Comparison of ENCODE assay signal across 8 mouse cellular contexts in the genomic region with DNA sequence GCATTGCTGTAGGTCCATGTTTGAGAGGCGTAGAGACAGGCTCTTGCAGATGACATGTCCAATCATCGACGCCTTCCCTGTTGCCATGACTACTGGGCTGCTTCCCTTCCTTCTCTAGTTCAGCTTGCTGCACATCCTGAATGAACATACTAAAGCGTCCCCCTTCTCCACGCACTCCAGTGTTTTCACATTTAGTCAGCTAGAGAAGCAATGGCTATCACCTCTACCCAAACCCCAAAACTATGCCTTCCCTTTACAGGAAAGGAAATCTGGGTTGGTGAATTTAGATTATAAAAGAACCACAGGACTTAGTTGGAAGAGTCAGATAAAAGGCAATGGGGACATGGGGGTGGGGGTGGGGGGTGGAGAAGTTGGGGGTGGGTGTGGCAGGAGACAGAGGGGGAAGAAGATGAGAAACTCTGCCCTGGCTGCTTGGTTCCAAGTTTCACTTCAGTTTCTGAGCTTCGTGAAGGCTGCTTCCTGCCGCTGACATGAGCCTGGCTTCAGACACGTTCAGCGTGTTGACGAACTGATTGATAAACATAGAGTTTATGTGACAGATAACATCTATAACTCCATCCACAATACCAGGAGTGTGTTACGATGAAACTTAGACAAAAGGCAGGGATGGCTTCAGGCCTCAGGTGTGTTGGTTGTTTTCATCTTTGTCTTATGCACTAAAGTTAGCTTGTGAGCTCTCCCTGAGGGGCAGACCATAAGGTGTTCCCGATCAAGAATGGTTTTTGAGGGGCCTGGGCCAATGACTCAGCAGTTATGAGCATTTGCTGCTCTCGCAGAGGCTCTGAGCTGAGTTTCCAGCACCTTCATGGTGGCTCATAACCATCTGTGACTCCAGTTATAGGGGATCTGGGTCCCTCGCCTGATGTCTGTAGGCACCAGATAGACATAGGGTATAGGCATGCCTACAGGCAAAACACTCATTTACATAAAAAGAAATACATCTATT. TPM values are rescaled to one million over a fixed set of nuclear protein-coding genes. Genes with fewer than 3 reads are reported as not detected.
DNase-seq lines count a peak whose midpoint lies in the region; ATAC-seq and TF ChIP-seq lines count a peak whose summit lies in the region.

No protein-coding gene starts in this region.

- H3K9ac ChIP-seq in liver, postnatal 0 days (replicated peaks): no peak overlapping the region

- no peak for TF ChIP-seq POLR2A in brain, embryonic 14.5 days (IDR thresholded peaks at IDR 0.05; ENCODE audit: borderline replicate concordance, extremely low read depth, insufficient read depth, insufficient read length, poor library complexity, severe bottlenecking)

- 19% methylated on average over 14 of the region's 14 CpGs for WGBS in liver, postnatal 0 days (ENCODE audit: insufficient replicate concordance)

- H3K27me3 ChIP-seq in liver, postnatal 0 days (ENCODE audit: insufficient read depth, low read length): no peaks in the 10 kb centered on the region

- peak overlapping the region; percentile 52 for H3K4me2 ChIP-seq in liver, postnatal 0 days (ENCODE audit: low read depth, low read length)

- ATAC-seq in granulocyte monocyte progenitor cell, adult 5-6 weeks (replicated peaks; ENCODE audit: poor library complexity, severe bottlenecking): peak; percentile 39
- peak; percentile 50 for ATAC-seq in liver, postnatal 0 days
- peak; percentile 51 for ATAC-seq in neutrophil, adult 5-6 weeks (ENCODE audit: extremely low read depth, insufficient number of reproducible peaks, low FRiP score, poor library complexity, severe bottlenecking)

- peak; percentile 59 to 65 for DNase-seq in cerebellum, postnatal 10 days
- DNase-seq in cerebellum, adult 9-10 months: no peak
- peak; percentile 93 for DNase-seq in brain, embryonic 14.5 days (ENCODE audit: low read depth)
- DNase-seq in layer of hippocampus, adult 2 months (ENCODE audit: low spot score in 2 of 2): peak; percentile 62 to 81
- peak; percentile 67 for DNase-seq in liver, postnatal 0 days
- no peak for DNase-seq in cerebellum, adult 8-10 months

- H3K36me3 ChIP-seq in liver, postnatal 0 days (replicated peaks; ENCODE audit: insufficient read depth, low read length): peaks cover 22% of the 10 kb centered on the region

- H3K9me3 ChIP-seq in liver, postnatal 0 days (ENCODE audit: low read length): no peaks in the 10 kb centered on the region

- H3K27ac ChIP-seq in layer of hippocampus, adult 2 months: peak overlapping the region; percentile 68
- peak overlapping the region; percentile 78 for H3K27ac ChIP-seq in liver, postnatal 0 days (ENCODE audit: low read depth)

- TF ChIP-seq CTCF in brain, embryonic 14.5 days (IDR thresholded peaks at IDR 0.05; ENCODE audit: borderline replicate concordance, extremely low read depth, insufficient read depth, insufficient read length): no peak
- no peak for TF ChIP-seq CTCF in layer of hippocampus, adult 2 months (conservative IDR thresholded peaks at IDR 0.05)
- no peak for TF ChIP-seq CTCF in liver, postnatal 0 days (IDR thresholded peaks at IDR 0.05; ENCODE audit: low read depth)

- peak; percentile 60; the same call in 1 of the 2 replicates for TF ChIP-seq EP300 in liver, postnatal 0 days (IDR thresholded peaks at IDR 0.05; ENCODE audit: low read depth)

- H3K4me1 ChIP-seq in liver, postnatal 0 days (ENCODE audit: insufficient read depth): peaks cover 85% of the 10 kb centered on the region

- H3K4me3 ChIP-seq in layer of hippocampus, adult 2 months: no peak overlapping the region
- no peak overlapping the region for H3K4me3 ChIP-seq in liver, postnatal 0 days (ENCODE audit: low read depth, low read length)

RNA-seq across cellular contexts. Expression of gene Dapp1, which starts 28.1 kb away (rescaled TPM):
- 1.9 and 2.0 TPM in 2 replicates for polyA plus RNA-seq in brain, embryonic 14.5 days (2012; rRNA removed)
- 116 and 120 TPM in 2 replicates for total RNA-seq in granulocyte monocyte progenitor cell, adult 5-6 weeks (2014; fragmentation: Nextera tagmentation)
- total RNA-seq in granulocyte monocyte progenitor cell, adult 5-6 weeks (2017): 125 and 126 TPM in 2 replicates
- total RNA-seq in layer of hippocampus, adult 2 months (2021): 1 to 10 TPM; 4.2 to 5.6 TPM
- 9.6 and 10.3 TPM in 2 replicates for polyA plus RNA-seq in liver, postnatal 0 days (2015; fragmentation: Nextera tagmentation; extraction: Ambion mirVana)
- 102 and 108 TPM in 2 replicates for total RNA-seq in neutrophil, adult 5-6 weeks (2017)

RNA-seq across cellular contexts. Expression of gene Lamtor3, which starts 34.9 kb away (rescaled TPM):
- polyA plus RNA-seq in brain, embryonic 14.5 days (2012; rRNA removed): 77.3 and 97.8 TPM in 2 replicates
- total RNA-seq in granulocyte monocyte progenitor cell, adult 5-6 weeks (2014; fragmentation: Nextera tagmentation): 62.4 and 76.7 TPM in 2 replicates
- total RNA-seq in granulocyte monocyte progenitor cell, adult 5-6 weeks (2017): 69.4 and 87.9 TPM in 2 replicates
- 10 to 100 TPM; 64.4 to 65.3 TPM for total RNA-seq in layer of hippocampus, adult 2 months (2021)
- polyA plus RNA-seq in liver, postnatal 0 days (2015; fragmentation: Nextera tagmentation; extraction: Ambion mirVana): 44.3 and 46.5 TPM in 2 replicates
- 89.6 and 100 TPM in 2 replicates for total RNA-seq in neutrophil, adult 5-6 weeks (2017)

Comparison
In these comparisons a context has a peak if more than half of its experiments do, and no peak if none do; other contexts are left out.
1. DNase-seq: peak in cerebellum, postnatal 10 days (2 of 2), brain, embryonic 14.5 days (single experiment), layer of hippocampus, adult 2 months (2 of 2) and liver, postnatal 0 days (single experiment); none in cerebellum, adult 9-10 months (single experiment) and cerebellum, adult 8-10 months (single experiment).
2. RNA of gene Dapp1, which starts 28.1 kb away (total RNA-seq): 116 to 126 TPM in granulocyte monocyte progenitor cell, adult 5-6 weeks and 102 to 108 TPM in neutrophil, adult 5-6 weeks; 4.2 to 5.6 TPM in layer of hippocampus, adult 2 months; every median in the first group is over 10 times any median in the second.
3. Peak in every context shown above with its lines, with median percentiles within 50 percentile points of each other: ATAC-seq.